ENCODE assay signal across 18 mouse cellular contexts in genomic region chr14:54416830-54417229, GRCm38 (mm10). TPM values are rescaled to one million over a fixed set of nuclear protein-coding genes. Genes with fewer than 3 reads are reported as not detected.
DNase-seq lines count a peak whose midpoint lies in the region; ATAC-seq and TF ChIP-seq lines count a peak whose summit lies in the region.
"Had no signal": no experiment of that assay in that cellular context is flagged by ENCODE, and none has a peak within 500 bp of the region (broad histone marks: within the 10 kb centered on the region; RNA-seq: fewer than 3 reads in every experiment).

No protein-coding gene starts in this region.

- no peak for DNase-seq in heart, embryonic 10.5 days (ENCODE audit: low spot score)
- no peak for DNase-seq in heart, adult 18-20 months
- no peak for DNase-seq in liver, embryonic 11.5 days (ENCODE audit: low spot score)
- no peak for DNase-seq in liver
- no peak for DNase-seq in ES-E14 (ENCODE audit: low read depth, low spot score)
- no peak for DNase-seq in left cerebral cortex, adult 18-20 months (ENCODE audit: low spot score in 2 of 2)
- DNase-seq: adrenal gland, postnatal 10 days; cerebellum, adult 18-20 months; right cerebral cortex, postnatal 4 days; thymus, postnatal 25 days had no signal

- H3K36me3 ChIP-seq in heart, embryonic 10.5 days = no peaks in the 10 kb centered on the region
- H3K36me3 ChIP-seq in liver, embryonic 11.5 days (ENCODE audit: control insufficient read depth, insufficient read depth, low read length) = no peaks in the 10 kb centered on the region
- H3K36me3 ChIP-seq in ES-E14 (ENCODE audit: control insufficient read depth, insufficient read depth, low read length, poor library complexity, severe bottlenecking) = no peaks in the 10 kb centered on the region
- H3K36me3 ChIP-seq in liver, embryonic 16.5 days (ENCODE audit: control insufficient read depth, insufficient read depth) = no peaks in the 10 kb centered on the region
- H3K36me3 ChIP-seq in forebrain, embryonic 16.5 days (ENCODE audit: control insufficient read depth, insufficient read depth) = no peaks in the 10 kb centered on the region
- H3K36me3 ChIP-seq: embryonic facial prominence, embryonic 10.5 days; midbrain, embryonic 15.5 days had no signal

- no peak for ATAC-seq in liver, embryonic 11.5 days (replicated peaks; ENCODE audit: low FRiP score)
- ATAC-seq in liver, embryonic 16.5 days (ENCODE audit: low read depth) = no peak
- ATAC-seq in forebrain, embryonic 16.5 days = no peak
- ATAC-seq: forebrain, embryonic 13.5 days; intestine, embryonic 16.5 days had no signal

- in situ Hi-C loops in ES-E14 (cut with MboI; ENCODE audit: low sequenced_read_pairs in 2 of 2, unreplicated experiment in 2 of 2) = no loop called here

- 53% methylated on average over 3 of the region's 4 CpGs for WGBS in heart, embryonic 10.5 days
- 68% methylated on average over 4 of the region's 4 CpGs for WGBS in liver, embryonic 11.5 days
- 76% methylated on average over 4 of the region's 4 CpGs for WGBS in liver, embryonic 16.5 days (ENCODE audit: insufficient replicate concordance)
- 57% methylated on average over 4 of the region's 4 CpGs for WGBS in forebrain, embryonic 16.5 days

- peak overlapping the region; percentile 73 for H3K4me2 ChIP-seq in liver, embryonic 11.5 days
- H3K4me2 ChIP-seq in liver, embryonic 16.5 days (ENCODE audit: low read depth, low read length) = peak overlapping the region; percentile 65
- H3K4me2 ChIP-seq in forebrain, embryonic 16.5 days (ENCODE audit: low read length) = no peak overlapping the region

- peak overlapping the region; percentile 54 for H3K9ac ChIP-seq in liver, embryonic 11.5 days (ENCODE audit: low read depth, low read length)
- peak overlapping the region; percentile 78 for H3K9ac ChIP-seq in ES-E14 (ENCODE audit: insufficient read depth, low read depth, low read length, poor library complexity, severe bottlenecking)
- H3K9ac ChIP-seq in liver, embryonic 16.5 days (ENCODE audit: low read depth, low read length) = no peak overlapping the region
- no peak overlapping the region for H3K9ac ChIP-seq in forebrain, embryonic 16.5 days (replicated peaks; ENCODE audit: low read depth, low read length)
- H3K9ac ChIP-seq: forebrain, embryonic 13.5 days; hindbrain, embryonic 14.5 days; midbrain, embryonic 15.5 days had no signal

- peak overlapping the region; percentile 52; the same call in 1 of the 2 replicates for H3K4me3 ChIP-seq in heart, embryonic 10.5 days
- no peak overlapping the region; the same call in 1 of the 2 replicates for H3K4me3 ChIP-seq in liver, embryonic 11.5 days (ENCODE audit: low read depth, low read length)
- peak overlapping the region; percentile 73 to 78 for H3K4me3 ChIP-seq in ES-E14 (ENCODE audit: insufficient read depth in 1 of 2, low read depth in 1 of 2, low read length in 2 of 2, poor library complexity in 1 of 2, severe bottlenecking in 1 of 2)
- H3K4me3 ChIP-seq in liver, embryonic 16.5 days (ENCODE audit: low read depth, low read length) = peak overlapping the region; percentile 47
- H3K4me3 ChIP-seq in forebrain, embryonic 16.5 days (replicated peaks; ENCODE audit: low read length) = no peak overlapping the region
- H3K4me3 ChIP-seq: forebrain, embryonic 13.5 days; midbrain, embryonic 15.5 days had no signal

- peaks cover 5% of the 10 kb centered on the region; the same call in 1 of the 2 replicates for H3K27me3 ChIP-seq in heart, embryonic 10.5 days (ENCODE audit: insufficient read depth, poor library complexity, severe bottlenecking)
- H3K27me3 ChIP-seq in liver, embryonic 11.5 days (replicated peaks; ENCODE audit: control insufficient read depth, insufficient read depth, low read length) = no peaks in the 10 kb centered on the region
- no peaks in the 10 kb centered on the region for H3K27me3 ChIP-seq in liver, embryonic 16.5 days (ENCODE audit: control insufficient read depth, insufficient read depth, low read depth, low read length)
- 0 out of 2 replicates have a peak, but pooled peaks cover 5% of the 10 kb centered on the region for H3K27me3 ChIP-seq in forebrain, embryonic 16.5 days (replicated peaks; ENCODE audit: control insufficient read depth, insufficient read depth, low read length)

- H3K4me1 ChIP-seq in heart, embryonic 10.5 days = peaks cover 33% of the 10 kb centered on the region
- H3K4me1 ChIP-seq in liver, embryonic 11.5 days (replicated peaks; ENCODE audit: control insufficient read depth, insufficient read depth, low read length) = peaks cover 25% of the 10 kb centered on the region
- peaks cover 3 to 7% of the 10 kb centered on the region in 2 experiments; a peak in 1 of 4 replicates for H3K4me1 ChIP-seq in ES-E14 (ENCODE audit: control insufficient read depth in 2 of 2, insufficient read depth in 2 of 2, low read length in 2 of 2, poor library complexity in 1 of 2)
- H3K4me1 ChIP-seq in liver, embryonic 16.5 days (ENCODE audit: control insufficient read depth, low read depth, low read length) = peaks cover 14% of the 10 kb centered on the region
- H3K4me1 ChIP-seq in forebrain, embryonic 16.5 days (replicated peaks; ENCODE audit: control insufficient read depth, insufficient read depth, low read length) = no peaks in the 10 kb centered on the region; the same call in 1 of the 2 replicates

- no peaks in the 10 kb centered on the region for H3K9me3 ChIP-seq in heart, embryonic 10.5 days
- H3K9me3 ChIP-seq in liver, embryonic 11.5 days (ENCODE audit: control insufficient read depth, low read length) = no peaks in the 10 kb centered on the region
- no peaks in the 10 kb centered on the region for H3K9me3 ChIP-seq in ES-E14 (ENCODE audit: control insufficient read depth, insufficient read depth, low read depth, low read length)
- H3K9me3 ChIP-seq in liver, embryonic 16.5 days (replicated peaks; ENCODE audit: control insufficient read depth, low read length) = no peaks in the 10 kb centered on the region
- no peaks in the 10 kb centered on the region for H3K9me3 ChIP-seq in forebrain, embryonic 16.5 days (ENCODE audit: control insufficient read depth, low read length)
- H3K9me3 ChIP-seq: embryonic facial prominence, embryonic 10.5 days; forebrain, embryonic 13.5 days; G1E; midbrain, embryonic 15.5 days had no signal

- no peak overlapping the region for H3K27ac ChIP-seq in heart, embryonic 10.5 days
- no peak overlapping the region for H3K27ac ChIP-seq in liver, embryonic 11.5 days (ENCODE audit: low read depth, low read length)
- peak overlapping the region; percentile 67 for H3K27ac ChIP-seq in ES-E14 (ENCODE audit: insufficient read depth, low read depth, low read length, poor library complexity, severe bottlenecking)
- no peak overlapping the region for H3K27ac ChIP-seq in liver, embryonic 16.5 days (ENCODE audit: low read length)
- H3K27ac ChIP-seq in forebrain, embryonic 16.5 days (ENCODE audit: low read length) = no peak overlapping the region
- H3K27ac ChIP-seq: forebrain, embryonic 13.5 days; hindbrain, embryonic 14.5 days; midbrain, embryonic 15.5 days had no signal

TF ChIP-seq in ES-E14, 5 proteins besides CTCF, POLR2A, EP300 and RAD21 (continues in another document):
- no peak for TF ChIP-seq HCFC1 (IDR thresholded peaks at IDR 0.05; ENCODE audit: borderline replicate concordance, insufficient read depth, low read length)

RNA-seq across cellular contexts. Expression of gene Slc7a7, which starts 0.8 kb away (rescaled TPM):
- 6.2 and 8.4 TPM in 2 replicates for polyA plus RNA-seq in heart, embryonic 10.5 days (2016; fragmentation: Nextera tagmentation; extraction: Ambion mirVana)
- total RNA-seq in heart, adult 18-20 months (2021) = 1 to 10 TPM; 4.8 to 6.5 TPM
- 8.3 and 10.0 TPM in 2 replicates for polyA plus RNA-seq in liver, embryonic 11.5 days (2014; fragmentation: Nextera tagmentation; extraction: Ambion mirVana)
- 93.1 and 310 TPM in 2 replicates for total RNA-seq in ES-E14 (2012; rRNA removed)
- 9.5 and 10.5 TPM in 2 replicates for polyA plus RNA-seq in liver, embryonic 16.5 days (2015; fragmentation: Nextera tagmentation; extraction: Ambion mirVana)
- total RNA-seq in left cerebral cortex, adult 18-20 months (2021) = 1 to 10 TPM; 2.3 to 4.0 TPM
- 3.9 and 4.9 TPM in 2 replicates for polyA plus RNA-seq in forebrain, embryonic 16.5 days (2015; fragmentation: Nextera tagmentation; extraction: Ambion mirVana)

RNA-seq across cellular contexts. Expression of gene Mrpl52, which starts 9.9 kb away (rescaled TPM):
- 222 and 228 TPM in 2 replicates for polyA plus RNA-seq in heart, embryonic 10.5 days (2016; fragmentation: Nextera tagmentation; extraction: Ambion mirVana)
- 100 to 1,000 TPM; 122 to 150 TPM for total RNA-seq in heart, adult 18-20 months (2021)
- 309 and 329 TPM in 2 replicates for polyA plus RNA-seq in liver, embryonic 11.5 days (2014; fragmentation: Nextera tagmentation; extraction: Ambion mirVana)
- total RNA-seq in ES-E14 (2012; rRNA removed) = 137 and 272 TPM in 2 replicates
- polyA plus RNA-seq in liver, embryonic 16.5 days (2015; fragmentation: Nextera tagmentation; extraction: Ambion mirVana) = 161 and 178 TPM in 2 replicates
- total RNA-seq in left cerebral cortex, adult 18-20 months (2021) = 10 to 100 TPM; 89.2 to 93.8 TPM
- 229 and 239 TPM in 2 replicates for polyA plus RNA-seq in forebrain, embryonic 16.5 days (2015; fragmentation: Nextera tagmentation; extraction: Ambion mirVana)

RNA-seq across cellular contexts. Expression of gene Mmp14, which starts 14.6 kb away (rescaled TPM):
- 80.3 and 108 TPM in 2 replicates for polyA plus RNA-seq in heart, embryonic 10.5 days (2016; fragmentation: Nextera tagmentation; extraction: Ambion mirVana)
- total RNA-seq in heart, adult 18-20 months (2021) = 10 to 100 TPM; 12.4 to 15.3 TPM
- 56.6 and 57.6 TPM in 2 replicates for polyA plus RNA-seq in liver, embryonic 11.5 days (2014; fragmentation: Nextera tagmentation; extraction: Ambion mirVana)
- total RNA-seq in ES-E14 (2012; rRNA removed) = 29.8 and 67.3 TPM in 2 replicates
- polyA plus RNA-seq in liver, embryonic 16.5 days (2015; fragmentation: Nextera tagmentation; extraction: Ambion mirVana) = 22.9 and 25.3 TPM in 2 replicates
- 10 to 100 TPM; 12.0 to 12.6 TPM for total RNA-seq in left cerebral cortex, adult 18-20 months (2021)
- polyA plus RNA-seq in forebrain, embryonic 16.5 days (2015; fragmentation: Nextera tagmentation; extraction: Ambion mirVana) = 49.4 and 62.3 TPM in 2 replicates

RNA-seq across cellular contexts. Expression of gene Lrp10, which starts 47.1 kb away (rescaled TPM):
- polyA plus RNA-seq in heart, embryonic 10.5 days (2016; fragmentation: Nextera tagmentation; extraction: Ambion mirVana) = 44.8 and 51.0 TPM in 2 replicates
- total RNA-seq in heart, adult 18-20 months (2021) = 10 to 100 TPM; 40.0 to 47.8 TPM
- 38.6 and 41.3 TPM in 2 replicates for polyA plus RNA-seq in liver, embryonic 11.5 days (2014; fragmentation: Nextera tagmentation; extraction: Ambion mirVana)
- total RNA-seq in ES-E14 (2012; rRNA removed) = 20.8 and 48.1 TPM in 2 replicates
- 17.9 and 19.3 TPM in 2 replicates for polyA plus RNA-seq in liver, embryonic 16.5 days (2015; fragmentation: Nextera tagmentation; extraction: Ambion mirVana)
- 10 to 100 TPM; 21.1 to 22.2 TPM for total RNA-seq in left cerebral cortex, adult 18-20 months (2021)
- polyA plus RNA-seq in forebrain, embryonic 16.5 days (2015; fragmentation: Nextera tagmentation; extraction: Ambion mirVana) = 30.8 and 34.3 TPM in 2 replicates

RNA-seq across cellular contexts. Expression of gene Oxa1l, which starts 56.2 kb away (rescaled TPM):
- polyA plus RNA-seq in heart, embryonic 10.5 days (2016; fragmentation: Nextera tagmentation; extraction: Ambion mirVana) = 52.1 and 62.5 TPM in 2 replicates
- 10 to 100 TPM; 82.6 to 90.6 TPM for total RNA-seq in heart, adult 18-20 months (2021)
- 42.3 and 46.7 TPM in 2 replicates for polyA plus RNA-seq in liver, embryonic 11.5 days (2014; fragmentation: Nextera tagmentation; extraction: Ambion mirVana)
- 28.7 and 62.5 TPM in 2 replicates for total RNA-seq in ES-E14 (2012; rRNA removed)
- 15.9 and 17.9 TPM in 2 replicates for polyA plus RNA-seq in liver, embryonic 16.5 days (2015; fragmentation: Nextera tagmentation; extraction: Ambion mirVana)
- total RNA-seq in left cerebral cortex, adult 18-20 months (2021) = 10 to 100 TPM; 49.2 to 55.1 TPM
- 44.5 and 49.0 TPM in 2 replicates for polyA plus RNA-seq in forebrain, embryonic 16.5 days (2015; fragmentation: Nextera tagmentation; extraction: Ambion mirVana)

Comparison
In these comparisons a context has a peak if more than half of its experiments do, and no peak if none do; other contexts are left out.
1. H3K4me3 ChIP-seq: peak in heart, embryonic 10.5 days (single experiment), ES-E14 (2 of 2) and liver, embryonic 16.5 days (single experiment); none in liver, embryonic 11.5 days (single experiment) and forebrain, embryonic 16.5 days (single experiment).
2. H3K9ac ChIP-seq: peak in liver, embryonic 11.5 days (single experiment) and ES-E14 (single experiment); none in liver, embryonic 16.5 days (single experiment) and forebrain, embryonic 16.5 days (single experiment).